Mouse (Mus musculus): Measurements from ENCODE around the gene Ldb2. TPM values are rescaled to one million over a fixed set of nuclear protein-coding genes. Genes with fewer than 3 reads are reported as not detected.
A peak's percentile ranks its signal among the peaks of the same experiment; 100 is the strongest.

Gene Ldb2
- polyA plus RNA-seq (2016; fragmentation: Nextera tagmentation; extraction: Ambion mirVana) = 45.4 and 49.9 TPM in 2 replicates

- Histone ChIP-seq H3K4me1 (peaks cover 34% of the 10 kb centered on the region), H3K27ac (peak within 1 kb of the TSS; percentile 71), H3K4me3 (peak within 1 kb of the TSS; percentile 48)
These were observed at the start of gene Ldb2 for GRCm38 (mm10) chr5:44799053-44799860. Gene Ldb2 (minus strand): TSS chr5:44799680.

GRCm38 (mm10) chr5:44831287-44831686 is 31.8 kb upstream of the Ldb2 start:
- Histone ChIP-seq H3K4me2 (replicated peaks) (no peak overlapping the region), H3K27me3 (no peaks in the 10 kb centered on the region), H3K4me3 (no peak overlapping the region), H3K9me3 (no peaks in the 10 kb centered on the region), H3K36me3 (no peaks in the 10 kb centered on the region), H3K9ac (no peak overlapping the region), H3K4me1 (no peaks in the 10 kb centered on the region), H3K27ac (no peak overlapping the region)
- WGBS = 60% methylated on average over 5 of the region's 5 CpGs
- ATAC-seq (ENCODE audit: insufficient number of reproducible peaks, insufficient read depth, low FRiP score, low TSS enrichment) = no peak

More at GRCm38 (mm10) chr5:44799053-44799860, at the start of gene Ldb2:
- peak; percentile 90 for ATAC-seq (ENCODE audit: insufficient number of reproducible peaks, insufficient read depth, low FRiP score, low TSS enrichment)
- no peaks in the 10 kb centered on the region for H3K27me3 ChIP-seq
- no peaks in the 10 kb centered on the region for H3K36me3 ChIP-seq
- WGBS = under 1% methylated on average over 19 of the region's 19 CpGs
- H3K9ac ChIP-seq = peak within 1 kb of the TSS; percentile 59
- H3K4me2 ChIP-seq (replicated peaks) = peak within 1 kb of the TSS; percentile 61
- H3K9me3 ChIP-seq = no peaks in the 10 kb centered on the region

GRCm38 (mm10) chr5:44815506-44815905 is 16.0 kb upstream of the Ldb2 start:
- H3K4me3 ChIP-seq = no peak overlapping the region
- H3K9ac ChIP-seq = no peak overlapping the region
- 86% methylated on average over 1 of the region's 1 CpGs for WGBS
- no peak overlapping the region for H3K4me2 ChIP-seq (replicated peaks)
- H3K36me3 ChIP-seq = no peaks in the 10 kb centered on the region
- no peak overlapping the region for H3K27ac ChIP-seq
- H3K4me1 ChIP-seq = no peaks in the 10 kb centered on the region
- ATAC-seq (ENCODE audit: insufficient number of reproducible peaks, insufficient read depth, low FRiP score, low TSS enrichment) = no peak
- H3K27me3 ChIP-seq = no peaks in the 10 kb centered on the region
- H3K9me3 ChIP-seq = no peaks in the 10 kb centered on the region

GRCm38 (mm10) chr5:44805960-44806359 is 6.5 kb upstream of the Ldb2 start:
- Histone ChIP-seq H3K27me3 (no peaks in the 10 kb centered on the region), H3K36me3 (no peaks in the 10 kb centered on the region), H3K27ac (no peak overlapping the region), H3K9ac (no peak overlapping the region), H3K4me3 (no peak overlapping the region), H3K4me2 (replicated peaks) (no peak overlapping the region), H3K4me1 (peaks cover 7% of the 10 kb centered on the region; the same call in 1 of the 2 replicates), H3K9me3 (no peaks in the 10 kb centered on the region)
- ATAC-seq (ENCODE audit: insufficient number of reproducible peaks, insufficient read depth, low FRiP score, low TSS enrichment) = no peak
- 88% methylated on average over 2 of the region's 2 CpGs for WGBS

- Histone ChIP-seq H3K27me3 (no peaks in the 10 kb centered on the region), H3K4me2 (replicated peaks) (no peak overlapping the region), H3K9me3 (no peaks in the 10 kb centered on the region), H3K36me3 (no peaks in the 10 kb centered on the region), H3K27ac (peak overlapping the region; percentile 55), H3K4me3 (no peak overlapping the region), H3K9ac (no peak overlapping the region), H3K4me1 (peaks cover 26% of the 10 kb centered on the region)
- WGBS = 12% methylated on average over 3 of the region's 3 CpGs
- no peak for ATAC-seq (ENCODE audit: insufficient number of reproducible peaks, insufficient read depth, low FRiP score, low TSS enrichment)
These were observed 1.6 kb upstream of the Ldb2 start for GRCm38 (mm10) chr5:44801100-44801499.

GRCm38 (mm10) chr5:44799861-44800260 is 381 bp upstream of the Ldb2 start:
- no peaks in the 10 kb centered on the region for H3K27me3 ChIP-seq
- H3K9me3 ChIP-seq = no peaks in the 10 kb centered on the region
- no peaks in the 10 kb centered on the region for H3K36me3 ChIP-seq
- H3K4me3 ChIP-seq = peak overlapping the region; percentile 48
- WGBS = 16% methylated on average over 2 of the region's 2 CpGs
- H3K9ac ChIP-seq = peak overlapping the region; percentile 59; the same call in 1 of the 2 replicates
- H3K27ac ChIP-seq = 0 out of 2 replicates have a peak overlapping the region, but pooled peaks have one; percentile 71
- peaks cover 30% of the 10 kb centered on the region for H3K4me1 ChIP-seq
- H3K4me2 ChIP-seq (replicated peaks) = peak overlapping the region; percentile 61
- 0 out of 2 replicates have a peak, but pooled peaks have one; percentile 48 for ATAC-seq (ENCODE audit: insufficient number of reproducible peaks, insufficient read depth, low FRiP score, low TSS enrichment)

- 2% methylated on average over 3 of the region's 3 CpGs for whole genome bisulfite sequencing
These were observed 987 bp downstream of the Ldb2 start for GRCm38 (mm10) chr5:44798493-44798892.

GRCm38 (mm10) chr5:44798056-44798455 is 1.4 kb downstream of the Ldb2 start:
- Histone ChIP-seq H3K27ac (no peak overlapping the region), H3K4me2 (replicated peaks) (peak overlapping the region; percentile 61), H3K4me3 (peak overlapping the region; percentile 48), H3K9ac (peak overlapping the region; percentile 59), H3K4me1 (peaks cover 37% of the 10 kb centered on the region), H3K9me3 (no peaks in the 10 kb centered on the region), H3K36me3 (no peaks in the 10 kb centered on the region), H3K27me3 (no peaks in the 10 kb centered on the region)
- 19% methylated on average over 2 of the region's 2 CpGs for WGBS
- no peak for ATAC-seq (ENCODE audit: insufficient number of reproducible peaks, insufficient read depth, low FRiP score, low TSS enrichment)

More at GRCm38 (mm10) chr5:44798493-44798892, 987 bp downstream of the Ldb2 start:
- peak overlapping the region; percentile 61 for H3K4me2 ChIP-seq (replicated peaks)
- peaks cover 37% of the 10 kb centered on the region for H3K4me1 ChIP-seq
- H3K9me3 ChIP-seq = no peaks in the 10 kb centered on the region
- peak overlapping the region; percentile 48 for H3K4me3 ChIP-seq
- no peaks in the 10 kb centered on the region for H3K27me3 ChIP-seq
- peak overlapping the region; percentile 59 for H3K9ac ChIP-seq
- H3K36me3 ChIP-seq = no peaks in the 10 kb centered on the region
- no peak overlapping the region for H3K27ac ChIP-seq
- no peak for ATAC-seq (ENCODE audit: insufficient number of reproducible peaks, insufficient read depth, low FRiP score, low TSS enrichment)

- no peak overlapping the region for H3K9ac ChIP-seq
- H3K4me1 ChIP-seq = peaks cover 5% of the 10 kb centered on the region; the same call in 1 of the 2 replicates
- H3K36me3 ChIP-seq = no peaks in the 10 kb centered on the region; the same call in 1 of the 2 replicates
- no peak for ATAC-seq (ENCODE audit: insufficient number of reproducible peaks, insufficient read depth, low FRiP score, low TSS enrichment)
- 80% methylated on average over 3 of the region's 3 CpGs for WGBS
- no peaks in the 10 kb centered on the region for H3K9me3 ChIP-seq
- no peak overlapping the region for H3K4me3 ChIP-seq
- H3K27me3 ChIP-seq = no peaks in the 10 kb centered on the region
- no peak overlapping the region for H3K4me2 ChIP-seq (replicated peaks)
- H3K27ac ChIP-seq = no peak overlapping the region
These were observed 14.9 kb downstream of the Ldb2 start for GRCm38 (mm10) chr5:44784591-44784990.

- Histone ChIP-seq H3K4me3 (no peak overlapping the region), H3K9me3 (no peaks in the 10 kb centered on the region), H3K27me3 (no peaks in the 10 kb centered on the region), H3K4me2 (replicated peaks) (no peak overlapping the region), H3K9ac (no peak overlapping the region), H3K36me3 (no peaks in the 10 kb centered on the region), H3K27ac (no peak overlapping the region), H3K4me1 (peaks cover 1% of the 10 kb centered on the region; the same call in 1 of the 2 replicates)
- WGBS = 87% methylated on average over 4 of the region's 4 CpGs
- ATAC-seq (ENCODE audit: insufficient number of reproducible peaks, insufficient read depth, low FRiP score, low TSS enrichment) = no peak
These were observed 20.1 kb downstream of the Ldb2 start for GRCm38 (mm10) chr5:44779340-44779739.

GRCm38 (mm10) chr5:44768472-44768871 is 31.0 kb downstream of the Ldb2 start:
- Histone ChIP-seq H3K4me3 (no peak overlapping the region), H3K4me2 (replicated peaks) (no peak overlapping the region), H3K4me1 (no peaks in the 10 kb centered on the region), H3K27ac (no peak overlapping the region), H3K9ac (no peak overlapping the region), H3K36me3 (no peaks in the 10 kb centered on the region), H3K27me3 (no peaks in the 10 kb centered on the region), H3K9me3 (no peaks in the 10 kb centered on the region)
- ATAC-seq (ENCODE audit: insufficient number of reproducible peaks, insufficient read depth, low FRiP score, low TSS enrichment) = no peak
- WGBS = 86% methylated on average over 8 of the region's 8 CpGs

GRCm38 (mm10) chr5:44764911-44765310 is 34.6 kb downstream of the Ldb2 start:
- Histone ChIP-seq H3K27ac (no peak overlapping the region), H3K4me3 (no peak overlapping the region), H3K27me3 (no peaks in the 10 kb centered on the region), H3K36me3 (no peaks in the 10 kb centered on the region), H3K4me2 (replicated peaks) (no peak overlapping the region), H3K4me1 (no peaks in the 10 kb centered on the region), H3K9ac (no peak overlapping the region), H3K9me3 (no peaks in the 10 kb centered on the region)
- WGBS = 71% methylated on average over 7 of the region's 7 CpGs
- ATAC-seq (ENCODE audit: insufficient number of reproducible peaks, insufficient read depth, low FRiP score, low TSS enrichment) = no peak
